Mouse (Mus musculus) small intestine, adult 2 months (tissue): Measurements from ENCODE around the gene Mrpl27.
"Not testable (repeated sequence)": the region's sequence is repeated elsewhere in the genome, so short reads cannot be mapped to it uniquely, and the experiment has no call there.

Source experiments
- CTCF ChIP-seq: fragments of 200-500 bp; IDR thresholded peaks from 2 replicates; pipeline ENCODE4 v1.5.1; 2012; ENCODE audit warnings: low read depth, mild to moderate bottlenecking, control low read depth, inconsistent platforms, low read length, moderate library complexity, mixed read lengths; ENCODE audit not compliant: insufficient replicate concordance, insufficient read length; ENCODE audit errors: extremely low read depth
- POLR2A ChIP-seq: fragments of 200-500 bp; IDR thresholded peaks from 2 replicates; pipeline ENCODE4 v1.6.1; 2012; ENCODE audit warnings: low read depth, mild to moderate bottlenecking, control low read depth, inconsistent platforms, low read length, moderate library complexity

GRCm38 (mm10) chr11:94692502-94692901 is 38.9 kb downstream of the Mrpl27 start:
- TF ChIP-seq CTCF, POLR2A: not testable (repeated sequence)
